Mouse (Mus musculus) bone marrow, adult 2 months (tissue): ENCODE data around the gene Fam126a.

Source experiments
- CTCF ChIP-seq: fragments of 200-500 bp; IDR thresholded peaks from 2 replicates; pipeline ENCODE4 v1.5.1; 2011; ENCODE audit warnings: low read length, control low read depth; ENCODE audit not compliant: control insufficient read depth, insufficient read depth
- POLR2A ChIP-seq: fragments of 200-500 bp; IDR thresholded peaks from 2 replicates; pipeline ENCODE4 v1.6.1; 2011; ENCODE audit warnings: low read depth, mild to moderate bottlenecking, control low read depth, low read length, borderline replicate concordance; ENCODE audit not compliant: control insufficient read depth

- TF ChIP-seq CTCF (no peak), POLR2A (no peak)
These were observed 32.5 kb upstream of the Fam126a start for GRCm38 (mm10) chr5:24063034-24063433.
